Mouse (Mus musculus) brain, adult 2 months (tissue): ENCODE measurements at regions not wholly inside any gene's neighbourhood (a gene's known extent, or its start where the extent isn't known, plus 50 kb on each side); places are given as distances from the start of the nearest gene placed in this dataset.

ENCODE experiments used
- DNase-seq: peaks from one replicate; pipeline ENCODE4 v3.0.0; 2011; ENCODE audit warnings: low read depth, low spot score

GRCm38 (mm10) chr10:35654548-35655180, 57.0 kb downstream of the Amd2 start:
- peak; percentile 18 for DNase-seq

- DNase-seq, result no peak
Observed at GRCm38 (mm10) chr10:35649930-35650329, 61.8 kb downstream of the Amd2 start.

GRCm38 (mm10) chr10:35620853-35621252, 90.8 kb downstream of the Amd2 start:
- DNase-seq, result no peak

GRCm38 (mm10) chr10:35586251-35586650, 125.4 kb downstream of the Amd2 start:
- no peak for DNase-seq
